ENCODE assay signal across 13 mouse cellular contexts in the genomic region with DNA sequence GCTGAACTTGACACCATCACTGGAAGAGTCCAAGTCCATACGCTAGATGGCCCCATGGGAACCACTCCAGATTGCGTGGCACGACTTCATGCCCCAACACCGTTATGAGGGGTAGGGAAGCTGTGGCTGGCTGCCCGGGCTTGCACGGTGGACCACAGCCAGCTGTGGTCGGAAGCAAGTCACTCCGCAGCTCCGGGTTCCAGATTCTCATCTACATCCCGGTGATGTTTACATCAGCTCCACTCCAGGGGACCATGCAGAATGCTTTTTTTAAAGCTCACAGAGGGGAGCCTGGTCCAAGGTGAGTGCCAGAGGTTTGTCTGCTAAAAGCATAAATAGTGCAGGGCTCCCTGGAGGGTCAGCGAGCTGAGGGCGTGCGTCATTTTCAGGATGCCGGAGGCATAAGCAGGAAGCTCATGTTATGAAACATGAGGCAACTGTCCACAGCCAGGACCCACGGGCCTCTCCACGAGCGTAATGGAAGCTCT. TPM values are rescaled to one million over a fixed set of nuclear protein-coding genes. Genes with fewer than 3 reads are reported as not detected.
DNase-seq lines count a peak whose midpoint lies in the region; ATAC-seq and TF ChIP-seq lines count a peak whose summit lies in the region.
"Had no signal": no experiment of that assay in that cellular context is flagged by ENCODE, and none has a peak within 500 bp of the region (broad histone marks: within the 10 kb centered on the region; RNA-seq: fewer than 3 reads in every experiment).

No protein-coding gene starts in this region.

- H3K4me3 ChIP-seq in heart, adult 2 months = peak overlapping the region; percentile 8; the same call in 1 of the 2 replicates
- no peak overlapping the region for H3K4me3 ChIP-seq in heart, embryonic 12.5 days
- no peak overlapping the region for H3K4me3 ChIP-seq in lung, postnatal 0 days (ENCODE audit: low read depth, low read length)
- H3K4me3 ChIP-seq: hindbrain, embryonic 13.5 days; liver, embryonic 12.5 days had no signal

- intact Hi-C loops in heart, adult 2 months (cut with DNase I) = no loop called here
- intact Hi-C loops in heart, postnatal 36 days (cut with DNase I) = no loop called here

- no peak for TF ChIP-seq EP300 in heart, adult 2 months (IDR thresholded peaks at IDR 0.05; ENCODE audit: insufficient read depth, low read depth, low read length)
- TF ChIP-seq EP300 in lung, postnatal 0 days (IDR thresholded peaks at IDR 0.05) = peak; percentile 87

- H3K27me3 ChIP-seq in heart, adult 2 months (ENCODE audit: control insufficient read depth, insufficient read depth, low read length) = no peaks in the 10 kb centered on the region
- H3K27me3 ChIP-seq in heart, embryonic 12.5 days (replicated peaks) = peaks cover 3% of the 10 kb centered on the region; the same call in 1 of the 2 replicates
- H3K27me3 ChIP-seq in lung, postnatal 0 days (replicated peaks; ENCODE audit: insufficient read depth, low read length) = no peaks in the 10 kb centered on the region
- H3K27me3 ChIP-seq: hindbrain, embryonic 13.5 days had no signal

- no peaks in the 10 kb centered on the region for H3K36me3 ChIP-seq in heart, adult 2 months (ENCODE audit: control insufficient read depth, insufficient read depth, low read length)
- H3K36me3 ChIP-seq in heart, embryonic 12.5 days = no peaks in the 10 kb centered on the region
- H3K36me3 ChIP-seq in lung, postnatal 0 days (ENCODE audit: insufficient read depth, low read length) = no peaks in the 10 kb centered on the region
- H3K36me3 ChIP-seq: hindbrain, embryonic 13.5 days; liver, embryonic 12.5 days had no signal

- TF ChIP-seq CTCF in heart, adult 2 months (IDR thresholded peaks at IDR 0.05) = no peak
- peak; percentile 55 for TF ChIP-seq CTCF in lung, postnatal 0 days (IDR thresholded peaks at IDR 0.05)

- 38% methylated on average over 17 of the region's 17 CpGs for WGBS in heart, adult 2 months
- 76% methylated on average over 17 of the region's 17 CpGs for WGBS in heart, embryonic 12.5 days
- 29% methylated on average over 17 of the region's 17 CpGs for WGBS in lung, postnatal 0 days

- H3K79me2 ChIP-seq in heart, adult 2 months (replicated peaks; ENCODE audit: control insufficient read depth, insufficient read depth, low read length) = no peaks in the 10 kb centered on the region

- H3K9me3 ChIP-seq in heart, embryonic 12.5 days (replicated peaks) = no peaks in the 10 kb centered on the region
- no peaks in the 10 kb centered on the region for H3K9me3 ChIP-seq in lung, postnatal 0 days (ENCODE audit: low read length)
- H3K9me3 ChIP-seq: hindbrain, embryonic 13.5 days; liver, embryonic 12.5 days had no signal

- ATAC-seq in heart, embryonic 12.5 days (ENCODE audit: insufficient number of reproducible peaks, low FRiP score) = no peak
- peak; percentile 76 for ATAC-seq in lung, postnatal 0 days
- ATAC-seq in cerebellum, adult (ENCODE audit: insufficient number of reproducible peaks, low FRiP score, low TSS enrichment) = no peak
- no peak for ATAC-seq in erythroid progenitor cell, adult 5-6 weeks (replicated peaks; ENCODE audit: low FRiP score, poor library complexity, severe bottlenecking)
- ATAC-seq: CD4-positive, CD25-positive, alpha-beta regulatory T cell, adult 4 months; forebrain, embryonic 16.5 days; liver, embryonic 12.5 days had no signal

- H3K4me2 ChIP-seq in heart, embryonic 12.5 days = no peak overlapping the region
- no peak overlapping the region for H3K4me2 ChIP-seq in lung, postnatal 0 days (replicated peaks; ENCODE audit: low read depth, low read length)
- H3K4me2 ChIP-seq: hindbrain, embryonic 13.5 days; liver, embryonic 12.5 days had no signal

- H3K9ac ChIP-seq in heart, adult 2 months (ENCODE audit: low read depth, low read length) = no peak overlapping the region
- no peak overlapping the region for H3K9ac ChIP-seq in heart, embryonic 12.5 days
- H3K9ac ChIP-seq in lung, postnatal 0 days (replicated peaks; ENCODE audit: low read depth) = no peak overlapping the region
- H3K9ac ChIP-seq: hindbrain, embryonic 13.5 days; liver, embryonic 12.5 days had no signal

- DNase-seq in heart, adult 2 months = peak in 1 of 2 experiments; percentile 19
- peak; percentile 68 for DNase-seq in 416B (ENCODE audit: low read depth)
- peak; percentile 14 to 26 for DNase-seq in heart, postnatal 36 days
- peak; percentile 68 for DNase-seq in lung, postnatal 0 days (ENCODE audit: low spot score)
- DNase-seq in thymus, postnatal 4 days = no peak
- DNase-seq: layer of hippocampus, adult 9-11 months had no signal

- TF ChIP-seq POLR2A in heart, adult 2 months (IDR thresholded peaks at IDR 0.05; ENCODE audit: insufficient read depth, low read depth, low read length) = no peak

- peak overlapping the region; percentile 38 for H3K27ac ChIP-seq in heart, adult 2 months
- H3K27ac ChIP-seq in heart, embryonic 12.5 days (ENCODE audit: poor library complexity, severe bottlenecking) = no peak overlapping the region
- no peak overlapping the region for H3K27ac ChIP-seq in lung, postnatal 0 days (ENCODE audit: low read length)
- H3K27ac ChIP-seq: hindbrain, embryonic 13.5 days; liver, embryonic 12.5 days had no signal

- 0 out of 2 replicates have a peak, but pooled peaks cover 1% of the 10 kb centered on the region for H3K4me1 ChIP-seq in heart, adult 2 months (ENCODE audit: control insufficient read depth, insufficient read depth, low read length)
- H3K4me1 ChIP-seq in heart, embryonic 12.5 days (replicated peaks) = 0 out of 2 replicates have a peak, but pooled peaks cover 9% of the 10 kb centered on the region
- no peaks in the 10 kb centered on the region; the same call in 1 of the 2 replicates for H3K4me1 ChIP-seq in lung, postnatal 0 days (ENCODE audit: insufficient read depth, low read depth, low read length)

RNA-seq across cellular contexts. Expression of a gene that starts 55.4 kb away (rescaled TPM):
- under 1 TPM; 0.11 to 0.26 TPM for total RNA-seq in heart, adult 2 months (2021)
- polyA plus RNA-seq in heart, adult 2 months (2012; rRNA removed) = 0.03 and 0.08 TPM in 2 replicates
- 0.10 and 0.26 TPM in 2 replicates for polyA plus RNA-seq in heart, embryonic 12.5 days (2016; fragmentation: Nextera tagmentation; extraction: Ambion mirVana)
- under 1 TPM; 0.06 to 0.14 TPM for total RNA-seq in heart, postnatal 36 days (2021)
- polyA plus RNA-seq in lung, postnatal 0 days (2015; fragmentation: Nextera tagmentation; extraction: Ambion mirVana) = 0.08 and 0.10 TPM in 2 replicates
- not detected in 2 replicates for total RNA-seq in erythroid progenitor cell, adult 5-6 weeks (2015; ENCODE audit: low replicate concordance)
- not detected in 2 replicates for total RNA-seq in erythroid progenitor cell, adult 5-6 weeks (2017; ENCODE audit: low replicate concordance)
